Mouse (Mus musculus): ENCODE data around the gene Nudt17.
"Not testable (repeated sequence)": the region's sequence is repeated elsewhere in the genome, so short reads cannot be mapped to it uniquely, and the experiment has no call there.

Nudt17 gene

GRCm38 (mm10) chr3:96700376-96700775 is 8.0 kb downstream of the Nudt17 start:
- no peak for DNase-seq

GRCm38 (mm10) chr3:96698993-96699690 is 9.2 kb downstream of the Nudt17 start:
- no peak for DNase-seq

- peak; percentile 84 for DNase-seq
These were observed 11.3 kb downstream of the Nudt17 start for GRCm38 (mm10) chr3:96696766-96697732.

GRCm38 (mm10) chr3:96696198-96696765 is 12.1 kb downstream of the Nudt17 start, which contains the start of gene Pias3:
Pias3 (plus strand) TSS chr3:96696384.
- DNase-seq: peak; percentile 42

- no peak for DNase-seq
These were observed 14.8 kb downstream of the Nudt17 start for GRCm38 (mm10) chr3:96693579-96693978.

- no peak for DNase-seq
These were observed 15.9 kb downstream of the Nudt17 start for GRCm38 (mm10) chr3:96692506-96692905.

- no peak for DNase-seq
These were observed 18.1 kb downstream of the Nudt17 start for GRCm38 (mm10) chr3:96690298-96690697.

- no peak for DNase-seq
These were observed 19.5 kb downstream of the Nudt17 start for GRCm38 (mm10) chr3:96688854-96689253.

- not testable (repeated sequence) for DNase-seq
These were observed 22.3 kb downstream of the Nudt17 start for GRCm38 (mm10) chr3:96686057-96686456.

GRCm38 (mm10) chr3:96684822-96685156 is 23.6 kb downstream of the Nudt17 start:
- no peak for DNase-seq

- no peak for DNase-seq
These were observed 24.1 kb downstream of the Nudt17 start for GRCm38 (mm10) chr3:96684151-96684821.

GRCm38 (mm10) chr3:96683496-96683895 is 24.9 kb downstream of the Nudt17 start:
- DNase-seq: no peak

- DNase-seq: no peak
These were observed 27.9 kb downstream of the Nudt17 start for GRCm38 (mm10) chr3:96680269-96680956.

- no peak for DNase-seq
These were observed 29.1 kb downstream of the Nudt17 start for GRCm38 (mm10) chr3:96679159-96679674.

- no peak for DNase-seq
These were observed 29.9 kb downstream of the Nudt17 start for GRCm38 (mm10) chr3:96678456-96678855.

- no peak for DNase-seq
These were observed 32.7 kb downstream of the Nudt17 start for GRCm38 (mm10) chr3:96675690-96676089.

- no peak for DNase-seq
These were observed 33.2 kb downstream of the Nudt17 start for GRCm38 (mm10) chr3:96675171-96675570.

GRCm38 (mm10) chr3:96674442-96674841 is 33.9 kb downstream of the Nudt17 start:
- no peak for DNase-seq

- no peak for DNase-seq
These were observed 34.8 kb downstream of the Nudt17 start for GRCm38 (mm10) chr3:96673514-96673913.

- DNase-seq: no peak
These were observed 36.8 kb downstream of the Nudt17 start for GRCm38 (mm10) chr3:96671519-96671918.

GRCm38 (mm10) chr3:96669727-96670468 is 38.5 kb downstream of the Nudt17 start, which contains the start of gene Ankrd35:
Ankrd35 (plus strand) TSS chr3:96670131.
- peak; percentile 74 for DNase-seq

Measured in cerebellum, adult 8-10 months (tissue).